Mouse (Mus musculus): ENCODE measurements around the gene Tbl1x. TPM values are rescaled to one million over a fixed set of nuclear protein-coding genes. Genes with fewer than 3 reads are reported as not detected.

Tbl1x gene
- 60.6 and 66.1 TPM in 2 replicates for polyA plus RNA-seq (2015; fragmentation: Nextera tagmentation; extraction: Ambion mirVana)

DNA sequence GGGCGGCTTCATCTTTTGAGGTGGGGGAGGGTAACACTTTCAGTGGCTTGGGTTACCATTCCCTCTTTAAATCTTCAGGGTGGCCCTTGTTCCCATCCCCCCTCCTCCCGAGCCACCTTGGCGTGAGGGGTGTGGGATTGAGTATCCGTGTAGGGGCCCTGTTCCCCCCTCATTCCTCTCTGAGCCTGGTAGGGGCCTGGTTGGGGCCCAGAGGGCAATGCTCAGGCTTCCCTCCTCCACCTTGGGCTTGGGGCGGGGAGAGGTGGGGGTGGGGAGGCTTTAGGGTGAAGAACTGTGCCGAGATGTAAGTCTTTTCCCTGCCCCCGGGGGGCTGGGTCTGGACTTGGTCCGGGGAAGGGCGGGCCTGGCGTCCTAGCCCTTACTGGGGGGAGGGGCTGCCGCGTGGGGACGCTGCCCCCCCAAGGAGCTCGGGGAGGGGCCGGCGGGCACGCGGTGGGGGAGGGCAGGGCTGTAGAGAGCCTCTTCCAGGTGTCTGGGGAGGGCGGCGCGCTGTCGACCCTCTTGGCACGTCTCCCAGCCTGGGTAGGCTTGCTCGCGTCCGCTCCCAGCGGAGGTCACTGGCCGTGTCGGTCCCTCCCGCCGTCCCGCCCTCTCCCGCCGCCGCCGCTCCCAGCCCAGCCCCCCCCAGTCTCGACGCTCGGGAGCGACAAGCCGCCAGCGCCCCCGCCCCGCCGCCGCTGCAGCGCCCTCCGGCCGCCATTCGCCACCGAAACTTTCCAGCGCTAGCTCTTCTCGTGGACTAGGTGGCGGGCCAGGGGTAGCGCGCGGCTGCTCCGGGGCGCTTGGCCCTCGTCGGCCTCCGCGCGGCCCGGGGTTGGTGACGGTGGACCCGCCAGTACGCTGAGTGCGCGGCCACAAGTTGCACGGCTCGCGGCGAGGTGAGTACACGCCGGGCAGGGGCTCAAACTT is at the start of gene Tbl1x:
Gene Tbl1x, plus strand, starts transcription at position 643 of the 930 bp plus-strand sequence.
- peak; percentile 89 for ATAC-seq
- Histone ChIP-seq H3K36me3 (no peaks in the 10 kb centered on the region), H3K27ac (peak within 1 kb of the TSS; percentile 93), H3K4me3 (replicated peaks) (peak within 1 kb of the TSS; percentile 60), H3K27me3 (replicated peaks) (no peaks in the 10 kb centered on the region), H3K9me3 (no peaks in the 10 kb centered on the region), H3K9ac (peak within 1 kb of the TSS; percentile 64), H3K4me1 (replicated peaks) (no peaks in the 10 kb centered on the region), H3K4me2 (replicated peaks) (peak within 1 kb of the TSS; percentile 54)
- 21% methylated on average over 63 of the region's 76 CpGs for WGBS

DNA sequence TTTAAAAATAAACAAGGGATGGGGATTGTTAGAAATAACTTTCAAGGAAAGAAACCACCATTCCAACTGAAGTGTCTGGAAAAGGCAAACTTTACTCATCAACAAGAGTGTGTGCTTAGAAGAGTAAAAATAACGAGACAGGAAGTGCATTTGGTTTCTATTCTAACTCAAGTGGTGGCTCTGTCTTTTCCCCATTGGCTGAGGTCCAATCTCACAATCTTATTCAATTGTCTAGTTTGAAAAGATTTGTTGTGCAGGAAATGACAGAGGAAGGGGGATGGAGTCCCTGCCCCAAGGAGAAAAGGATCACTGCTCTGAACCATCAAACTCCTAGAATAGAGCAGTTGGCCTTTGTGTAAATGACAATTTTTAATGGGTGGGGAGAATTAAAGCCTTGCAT is 41.6 kb upstream of the Tbl1x start:
- ATAC-seq, result no peak

DNA sequence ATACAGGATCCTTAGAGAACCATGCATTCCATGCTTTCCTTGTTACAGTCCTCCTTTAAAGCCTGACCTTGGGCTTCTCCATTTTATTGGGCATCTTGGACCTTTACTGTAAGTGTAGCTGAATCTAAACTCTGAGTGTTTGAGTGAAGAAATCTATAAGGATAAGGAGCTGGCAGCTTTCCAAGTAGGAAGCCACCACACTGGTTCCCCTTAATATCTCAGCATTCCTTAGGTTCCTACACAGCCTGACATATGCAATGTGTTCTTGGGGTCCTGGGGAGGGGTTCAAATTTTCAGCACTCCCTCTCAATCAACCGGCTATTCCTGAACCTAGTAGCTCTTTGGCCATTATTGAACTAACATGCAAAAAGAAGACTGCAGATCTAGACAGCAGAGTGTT is 38.0 kb upstream of the Tbl1x start:
- H3K4me3 ChIP-seq (replicated peaks), result no peak overlapping the region
- no peaks in the 10 kb centered on the region for H3K36me3 ChIP-seq
- H3K27me3 ChIP-seq (replicated peaks), result no peaks in the 10 kb centered on the region
- no peak overlapping the region for H3K9ac ChIP-seq
- no peaks in the 10 kb centered on the region for H3K4me1 ChIP-seq (replicated peaks)
- H3K4me2 ChIP-seq (replicated peaks), result no peak overlapping the region
- H3K9me3 ChIP-seq, result no peaks in the 10 kb centered on the region
- WGBS, result 83% methylated on average over 1 of the region's 1 CpGs
- no peak overlapping the region for H3K27ac ChIP-seq
- ATAC-seq, result peak; percentile 12; the same call in 1 of the 2 replicates

More for the DNA sequence above, 41.6 kb upstream of the Tbl1x start:
- no peak overlapping the region for H3K9ac ChIP-seq
- H3K4me3 ChIP-seq (replicated peaks), result no peak overlapping the region
- no peak overlapping the region for H3K4me2 ChIP-seq (replicated peaks)
- H3K27me3 ChIP-seq (replicated peaks), result no peaks in the 10 kb centered on the region
- no peaks in the 10 kb centered on the region for H3K36me3 ChIP-seq
- no peak overlapping the region for H3K27ac ChIP-seq
- H3K4me1 ChIP-seq (replicated peaks), result no peaks in the 10 kb centered on the region
- WGBS, result 44% methylated on average over 1 of the region's 1 CpGs
- H3K9me3 ChIP-seq, result no peaks in the 10 kb centered on the region

DNA sequence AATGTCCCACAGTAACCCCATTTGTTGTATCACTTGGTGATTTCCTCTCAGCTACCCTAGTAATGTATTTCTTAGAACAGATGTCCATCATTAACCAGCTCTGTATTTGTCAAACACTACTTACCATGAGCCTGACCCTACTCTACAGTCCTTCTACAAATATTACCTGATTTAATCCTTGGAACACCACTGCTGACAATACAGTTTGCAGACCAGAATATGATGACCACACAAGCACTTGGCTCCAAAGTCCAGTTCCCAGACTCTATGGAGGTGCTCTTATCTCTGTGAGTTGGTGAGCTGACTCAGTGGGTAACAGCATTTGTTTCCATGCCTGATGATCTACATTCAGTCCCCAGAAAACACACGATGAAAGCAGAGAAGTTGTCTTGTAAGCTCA is 37.3 kb upstream of the Tbl1x start:
- H3K36me3 ChIP-seq, result no peaks in the 10 kb centered on the region
- H3K4me2 ChIP-seq (replicated peaks), result no peak overlapping the region
- 76% methylated on average over 1 of the region's 1 CpGs for WGBS
- H3K4me1 ChIP-seq (replicated peaks), result no peaks in the 10 kb centered on the region
- no peak overlapping the region for H3K9ac ChIP-seq
- no peak overlapping the region for H3K4me3 ChIP-seq (replicated peaks)
- no peaks in the 10 kb centered on the region for H3K9me3 ChIP-seq
- H3K27ac ChIP-seq, result no peak overlapping the region
- peak; percentile 85 for ATAC-seq
- no peaks in the 10 kb centered on the region for H3K27me3 ChIP-seq (replicated peaks)

DNA sequence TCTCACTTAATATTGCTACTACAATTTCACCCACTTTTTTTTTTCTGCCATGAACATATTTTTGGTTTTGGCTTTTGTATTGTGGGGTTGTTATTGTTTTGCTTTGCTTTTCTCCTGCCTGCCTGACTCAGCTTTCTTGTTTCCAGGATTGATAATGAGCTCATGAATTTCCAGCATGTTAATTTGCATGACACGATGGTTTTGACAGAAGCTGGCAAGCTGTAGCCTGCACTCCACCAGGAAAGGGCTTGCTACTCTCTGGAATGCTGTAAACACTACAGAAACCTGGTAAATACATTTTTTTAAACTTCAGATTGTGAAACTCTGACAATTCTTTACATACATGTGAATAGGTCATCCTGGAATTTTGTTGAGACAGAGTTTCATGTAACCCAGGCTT is 36.3 kb upstream of the Tbl1x start:
- H3K9me3 ChIP-seq, result no peaks in the 10 kb centered on the region
- no peaks in the 10 kb centered on the region for H3K27me3 ChIP-seq (replicated peaks)
- WGBS, result 19% methylated on average over 1 of the region's 1 CpGs
- no peak overlapping the region for H3K4me3 ChIP-seq (replicated peaks)
- H3K4me2 ChIP-seq (replicated peaks), result no peak overlapping the region
- H3K36me3 ChIP-seq, result no peaks in the 10 kb centered on the region
- no peak overlapping the region for H3K27ac ChIP-seq
- H3K9ac ChIP-seq, result no peak overlapping the region
- H3K4me1 ChIP-seq (replicated peaks), result no peaks in the 10 kb centered on the region
- ATAC-seq, result no peak

DNA sequence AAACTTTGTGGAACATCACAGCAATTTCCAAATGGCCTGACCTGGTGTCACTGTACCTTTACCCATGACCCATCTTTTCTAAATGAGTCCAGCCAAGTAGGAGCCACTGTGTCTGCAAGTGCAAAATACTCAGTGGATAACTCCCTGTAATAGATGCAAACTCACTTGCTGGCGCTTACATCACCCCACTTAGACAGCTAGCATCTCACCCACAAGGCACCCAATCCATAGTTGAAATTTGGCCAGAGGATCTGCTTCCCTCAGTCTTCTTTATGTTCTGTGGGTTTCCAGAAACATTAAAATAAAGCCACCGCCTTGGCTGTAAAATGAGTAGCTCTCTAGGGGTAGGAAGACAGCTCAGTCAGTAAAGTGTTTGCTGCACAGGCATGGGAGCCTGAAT is 33.3 kb upstream of the Tbl1x start:
- no peak overlapping the region for H3K4me2 ChIP-seq (replicated peaks)

DNA sequence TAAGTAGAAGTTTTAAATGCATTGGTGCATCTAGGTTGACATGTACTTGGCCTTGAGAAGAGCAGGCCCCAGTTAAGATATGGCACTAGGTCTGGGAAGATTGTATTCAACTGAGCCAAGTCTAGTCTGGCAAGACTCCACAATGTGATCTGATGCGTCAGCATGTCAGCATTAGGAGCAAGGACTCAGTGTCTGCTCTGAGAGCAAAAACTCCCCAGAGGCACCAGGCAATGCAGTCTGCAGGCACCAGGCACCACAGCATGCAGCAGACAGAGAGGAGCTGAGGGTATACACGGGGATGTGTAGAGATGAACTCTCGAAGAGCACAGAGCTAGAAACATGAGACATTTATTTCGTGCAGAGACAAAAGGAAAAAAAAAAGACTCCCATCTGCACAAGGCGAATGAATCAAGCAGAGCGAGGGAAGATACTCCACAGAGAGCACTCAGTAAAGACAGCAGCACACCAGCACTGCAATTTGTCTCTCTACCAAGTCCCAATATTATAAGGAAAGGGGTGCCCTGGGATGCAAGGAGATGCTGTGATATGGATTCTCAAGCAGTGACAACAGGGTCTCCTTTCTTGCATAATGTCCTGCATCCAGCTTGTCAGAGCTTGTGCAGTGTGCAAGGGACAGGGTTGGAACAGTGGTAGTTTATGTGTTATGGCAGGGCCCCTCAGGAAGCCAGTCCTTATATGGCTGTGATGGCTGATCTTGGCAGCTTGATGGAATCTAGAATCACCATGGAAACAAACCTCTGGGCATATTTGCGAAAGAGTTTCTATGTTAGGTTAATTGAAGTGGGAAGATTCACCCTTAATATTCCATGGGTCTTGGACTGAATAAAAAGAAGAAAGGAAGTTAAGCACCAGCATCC is 22.7 kb upstream of the Tbl1x start:
- no peak overlapping the region for H3K9ac ChIP-seq
- H3K27ac ChIP-seq, result no peak overlapping the region
- H3K4me3 ChIP-seq (replicated peaks), result no peak overlapping the region
- H3K4me1 ChIP-seq (replicated peaks), result no peaks in the 10 kb centered on the region
- H3K9me3 ChIP-seq, result no peaks in the 10 kb centered on the region
- no peak overlapping the region for H3K4me2 ChIP-seq (replicated peaks)
- 49% methylated on average over 7 of the region's 7 CpGs for WGBS
- no peaks in the 10 kb centered on the region for H3K27me3 ChIP-seq (replicated peaks)
- ATAC-seq, result no peak
- H3K36me3 ChIP-seq, result no peaks in the 10 kb centered on the region

More for the DNA sequence above, 33.3 kb upstream of the Tbl1x start:
- Histone ChIP-seq H3K27me3 (replicated peaks) (no peaks in the 10 kb centered on the region), H3K36me3 (no peaks in the 10 kb centered on the region), H3K9me3 (no peaks in the 10 kb centered on the region), H3K27ac (no peak overlapping the region), H3K4me3 (replicated peaks) (no peak overlapping the region), H3K4me1 (replicated peaks) (no peaks in the 10 kb centered on the region), H3K9ac (no peak overlapping the region)
- 81% methylated on average over 2 of the region's 2 CpGs for WGBS
- no peak for ATAC-seq

DNA sequence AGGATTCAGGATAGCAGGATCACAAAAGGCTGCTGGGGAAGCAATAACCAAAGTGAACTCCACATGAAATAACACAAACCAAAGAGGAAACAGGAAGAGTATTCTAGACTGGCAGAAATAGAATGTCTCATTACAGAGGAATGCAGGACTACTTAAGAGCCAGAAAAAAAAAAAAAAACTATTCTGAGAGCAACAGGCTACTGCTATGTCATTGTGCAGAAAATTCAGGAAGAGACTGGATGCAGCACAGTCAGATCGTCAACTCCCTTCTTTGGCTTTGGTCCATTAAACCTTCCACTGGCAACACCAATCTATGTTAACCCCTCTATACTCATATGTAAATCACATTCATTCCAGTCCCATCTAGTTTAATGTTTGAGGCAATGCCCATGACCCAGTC is 20.7 kb upstream of the Tbl1x start:
- no peak for ATAC-seq
- WGBS, result 52% methylated on average over 1 of the region's 1 CpGs
- Histone ChIP-seq H3K4me2 (replicated peaks) (no peak overlapping the region), H3K4me1 (replicated peaks) (no peaks in the 10 kb centered on the region), H3K9me3 (no peaks in the 10 kb centered on the region), H3K27me3 (replicated peaks) (no peaks in the 10 kb centered on the region), H3K36me3 (no peaks in the 10 kb centered on the region), H3K4me3 (replicated peaks) (no peak overlapping the region), H3K27ac (no peak overlapping the region), H3K9ac (no peak overlapping the region)

DNA sequence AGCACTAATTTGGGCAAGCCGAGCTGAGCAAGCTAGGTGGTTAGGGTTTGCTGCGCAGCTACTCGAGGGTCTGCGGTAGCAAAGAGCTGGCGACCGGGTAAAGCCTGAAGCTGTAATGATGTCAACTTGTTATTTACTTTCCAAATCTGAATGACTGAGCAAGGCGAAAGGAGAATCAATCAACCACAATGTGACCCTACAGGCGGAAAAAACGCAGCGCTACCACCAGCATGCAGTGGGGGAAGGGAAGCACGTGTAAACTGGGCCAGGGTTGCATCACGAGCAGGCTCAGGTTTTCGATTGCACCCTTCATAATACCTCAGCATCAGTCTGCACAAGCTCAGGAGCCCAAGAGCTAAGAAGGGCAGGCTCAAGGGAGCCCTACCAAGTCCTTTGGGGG is 1.7 kb upstream of the Tbl1x start:
- WGBS, result 13% methylated on average over 13 of the region's 13 CpGs
- ATAC-seq, result peak; percentile 56

DNA sequence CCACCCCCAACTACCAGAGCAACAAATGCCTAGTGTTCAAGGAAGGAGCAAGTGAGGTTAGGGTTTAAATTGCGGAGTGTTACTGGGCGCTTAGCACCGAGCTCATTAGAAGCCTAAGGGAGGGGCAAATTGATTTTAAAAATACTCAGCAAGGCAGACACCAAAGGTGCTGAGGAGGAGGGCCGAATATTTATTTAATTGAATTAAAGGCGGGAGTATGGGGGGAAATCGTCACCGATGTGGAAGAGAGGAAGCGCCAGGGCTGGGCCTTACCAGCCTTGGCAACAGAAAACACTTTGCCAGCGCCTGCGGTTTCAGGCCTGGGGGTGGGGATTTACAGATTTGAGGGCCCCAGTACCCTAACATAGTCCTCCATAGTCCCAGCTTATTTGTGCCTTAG is 1.0 kb upstream of the Tbl1x start:
- no peaks in the 10 kb centered on the region for H3K36me3 ChIP-seq
- no peaks in the 10 kb centered on the region for H3K9me3 ChIP-seq
- peak overlapping the region; percentile 60 for H3K4me3 ChIP-seq (replicated peaks)
- H3K4me2 ChIP-seq (replicated peaks), result peak overlapping the region; percentile 53
- H3K4me1 ChIP-seq (replicated peaks), result no peaks in the 10 kb centered on the region
- no peak overlapping the region for H3K9ac ChIP-seq
- 12% methylated on average over 10 of the region's 10 CpGs for WGBS
- H3K27me3 ChIP-seq (replicated peaks), result no peaks in the 10 kb centered on the region
- H3K27ac ChIP-seq, result peak overlapping the region; percentile 93
- ATAC-seq, result 0 out of 2 replicates have a peak, but pooled peaks have one; percentile 13

More for the DNA sequence above, 1.7 kb upstream of the Tbl1x start:
- Histone ChIP-seq H3K4me1 (replicated peaks) (no peaks in the 10 kb centered on the region), H3K4me2 (replicated peaks) (peak overlapping the region; percentile 53), H3K27ac (peak overlapping the region; percentile 93), H3K4me3 (replicated peaks) (peak overlapping the region; percentile 10), H3K9ac (no peak overlapping the region), H3K9me3 (no peaks in the 10 kb centered on the region), H3K36me3 (no peaks in the 10 kb centered on the region), H3K27me3 (replicated peaks) (no peaks in the 10 kb centered on the region)

DNA sequence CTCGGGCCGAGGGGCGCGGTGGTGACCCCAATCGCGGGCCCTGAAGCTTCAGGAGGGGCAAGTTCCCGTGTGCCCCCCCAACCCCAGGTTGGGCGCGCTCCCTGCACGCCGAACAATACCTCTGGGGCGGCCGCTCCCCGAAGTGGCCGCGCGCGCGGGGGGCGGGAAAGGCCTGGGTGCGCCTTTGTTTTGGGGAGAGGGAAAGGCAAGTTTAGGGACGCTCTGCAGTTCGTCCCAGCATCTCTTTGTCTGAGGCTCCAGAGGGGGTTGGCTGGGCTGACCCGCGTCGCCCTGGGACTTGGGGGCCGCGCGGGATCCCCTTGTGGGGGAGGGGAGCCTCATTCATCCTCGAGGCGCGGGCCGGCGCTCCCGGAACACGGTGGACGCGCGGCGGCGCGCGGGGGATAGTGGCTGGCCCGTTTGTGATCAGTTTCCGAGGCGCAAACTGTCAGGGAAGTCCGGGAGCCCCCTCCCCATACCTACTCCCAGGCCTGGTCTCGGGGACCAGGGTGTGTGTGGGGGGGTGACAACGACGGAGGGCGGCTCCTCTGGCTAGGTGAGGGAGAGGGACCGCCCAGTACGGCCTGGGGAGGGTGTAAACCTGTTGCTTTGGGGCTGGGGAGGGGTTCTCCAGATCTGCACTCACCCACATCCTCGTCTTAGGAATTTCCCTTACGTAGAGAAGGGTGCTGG is 634 bp downstream of the Tbl1x start:
- H3K9me3 ChIP-seq, result no peaks in the 10 kb centered on the region
- peak; percentile 40 for ATAC-seq

More for the DNA sequence above, 634 bp downstream of the Tbl1x start:
- no peaks in the 10 kb centered on the region for H3K36me3 ChIP-seq
- H3K27ac ChIP-seq, result peak overlapping the region; percentile 93
- H3K4me1 ChIP-seq (replicated peaks), result no peaks in the 10 kb centered on the region
- 15% methylated on average over 53 of the region's 55 CpGs for WGBS
- H3K4me3 ChIP-seq (replicated peaks), result peak overlapping the region; percentile 60
- peak overlapping the region; percentile 54 for H3K4me2 ChIP-seq (replicated peaks)
- H3K9ac ChIP-seq, result peak overlapping the region; percentile 64
- H3K27me3 ChIP-seq (replicated peaks), result no peaks in the 10 kb centered on the region
